Mouse (Mus musculus) neural tube, embryonic 15.5 days (tissue): ENCODE results near the gene Olfr827. TPM values are rescaled to one million over a fixed set of nuclear protein-coding genes. Genes with fewer than 3 reads are reported as not detected.

Source experiments
- ATAC-seq: fragments of 200-750 bp; cut with Nextera tagmentation; 2 replicates; pipeline ENCODE4 v1.8.0; 2017; ENCODE audit warnings: mild to moderate bottlenecking, moderate TSS enrichment, moderate library complexity; ENCODE audit not compliant: low FRiP score
- H3K27ac ChIP-seq: fragments of 300-500 bp; sonication (generic); replicated peaks from 2 replicates; pipeline ENCODE4 v1.5.1; 2015; ENCODE audit warnings: mild to moderate bottlenecking, inconsistent platforms
- H3K27me3 ChIP-seq: fragments of 300-500 bp; sonication (generic); replicated peaks from 2 replicates; pipeline ENCODE4 v1.6.1; 2015; ENCODE audit warnings: inconsistent platforms
- H3K36me3 ChIP-seq: fragments of 300-500 bp; sonication (generic); 2 replicates; pipeline ENCODE4 v1.6.1; 2015; ENCODE audit warnings: inconsistent platforms
- H3K4me1 ChIP-seq: fragments of 300-500 bp; sonication (generic); 2 replicates; pipeline ENCODE4 v1.6.1; 2015; ENCODE audit warnings: inconsistent platforms
- H3K4me2 ChIP-seq: fragments of 300-500 bp; sonication (generic); 2 replicates; pipeline ENCODE4 v1.6.1; 2015; ENCODE audit warnings: inconsistent platforms, mild to moderate bottlenecking, moderate library complexity
- H3K4me3 ChIP-seq: fragments of 300-500 bp; sonication (generic); replicated peaks from 2 replicates; pipeline ENCODE4 v1.5.1; 2015; ENCODE audit warnings: mild to moderate bottlenecking, inconsistent platforms
- H3K9ac ChIP-seq: fragments of 300-500 bp; sonication (generic); replicated peaks from 2 replicates; pipeline ENCODE4 v1.6.1; 2015; ENCODE audit warnings: mild to moderate bottlenecking, inconsistent platforms
- H3K9me3 ChIP-seq: fragments of 300-500 bp; sonication (generic); replicated peaks from 2 replicates; pipeline ENCODE4 v1.6.1; 2016; ENCODE audit warnings: inconsistent platforms
- WGBS: fragments of 180-500 bp; shearing (Covaris S2); methylation state at CpG from one replicate; pipeline ENCODE4 v1.1.7; 2015; ENCODE audit warnings: mixed read lengths; 5-methylcytosine and 5-hydroxymethylcytosine counted together
- polyA plus RNA-seq: library from polyadenylated mRNA; unstranded; fragments of >200 nt; fragmentation: Nextera tagmentation; extraction: Ambion mirVana; gene quantifications from 2 replicates; pipeline ENCODE4 v1.2.1, GENCODE M21; 2015

Gene Olfr827
- not detected in 2 replicates for polyA plus RNA-seq

GRCm38 (mm10) chr10:130214303-130214702, at the start of gene Olfr827:
Olfr827 (minus strand) TSS chr10:130214403.
- no peak within 1 kb of the TSS for H3K27ac ChIP-seq
- 97% methylated on average over 1 of the region's 1 CpGs for WGBS
- H3K9ac ChIP-seq: no peak within 1 kb of the TSS
- H3K4me2 ChIP-seq: no peak within 1 kb of the TSS
- H3K4me1 ChIP-seq: no peaks in the 10 kb centered on the region
- no peak for ATAC-seq
- no peak within 1 kb of the TSS for H3K4me3 ChIP-seq
- H3K27me3 ChIP-seq: no peaks in the 10 kb centered on the region
- H3K36me3 ChIP-seq: no peaks in the 10 kb centered on the region
- no peaks in the 10 kb centered on the region for H3K9me3 ChIP-seq

- H3K4me3 ChIP-seq: no peak overlapping the region
- H3K9ac ChIP-seq: no peak overlapping the region
- H3K27ac ChIP-seq: no peak overlapping the region
- no peaks in the 10 kb centered on the region for H3K36me3 ChIP-seq
- no peak overlapping the region for H3K4me2 ChIP-seq
- 23% methylated on average over 4 of the region's 4 CpGs for WGBS
- ATAC-seq: no peak
- no peaks in the 10 kb centered on the region for H3K9me3 ChIP-seq
- 0 out of 2 replicates have a peak, but pooled peaks cover 2% of the 10 kb centered on the region for H3K4me1 ChIP-seq
- no peaks in the 10 kb centered on the region for H3K27me3 ChIP-seq
Observed at GRCm38 (mm10) chr10:130263203-130263602, 49.0 kb upstream of the Olfr827 start.

DNA sequence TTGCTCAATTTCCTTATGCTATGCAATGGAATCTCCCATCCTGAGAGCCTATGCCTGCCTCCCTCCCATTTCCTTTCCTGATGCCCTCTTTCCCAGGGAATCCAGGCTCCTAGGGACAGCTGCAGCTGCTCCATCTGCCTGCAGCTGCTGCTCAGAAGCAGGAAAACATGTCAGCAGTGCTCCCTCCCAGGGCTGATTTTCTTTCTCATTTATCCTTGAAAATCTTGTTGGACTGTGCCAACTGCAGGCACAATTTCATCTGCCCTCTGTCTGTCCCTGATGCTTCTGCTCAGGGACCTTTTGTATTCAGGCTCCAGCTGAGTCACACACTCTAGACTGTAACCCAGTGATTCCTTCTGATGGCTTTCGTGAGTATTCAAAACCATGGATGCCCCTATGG, 45.3 kb upstream of the Olfr827 start:
- ATAC-seq: no peak
- Histone ChIP-seq H3K9me3 (no peaks in the 10 kb centered on the region), H3K27ac (no peak overlapping the region), H3K4me2 (no peak overlapping the region), H3K27me3 (no peaks in the 10 kb centered on the region), H3K4me1 (0 out of 2 replicates have a peak, but pooled peaks cover 2% of the 10 kb centered on the region), H3K36me3 (no peaks in the 10 kb centered on the region), H3K9ac (no peak overlapping the region), H3K4me3 (no peak overlapping the region)
- WGBS: 45% methylated on average over 1 of the region's 1 CpGs

GRCm38 (mm10) chr10:130244271-130244670, 30.1 kb upstream of the Olfr827 start:
- ATAC-seq: no peak
- Histone ChIP-seq H3K9me3 (no peaks in the 10 kb centered on the region), H3K4me3 (no peak overlapping the region), H3K4me2 (no peak overlapping the region), H3K9ac (no peak overlapping the region), H3K27me3 (no peaks in the 10 kb centered on the region), H3K36me3 (no peaks in the 10 kb centered on the region), H3K27ac (no peak overlapping the region), H3K4me1 (no peaks in the 10 kb centered on the region)
- 7% methylated on average over 2 of the region's 2 CpGs for WGBS

DNA sequence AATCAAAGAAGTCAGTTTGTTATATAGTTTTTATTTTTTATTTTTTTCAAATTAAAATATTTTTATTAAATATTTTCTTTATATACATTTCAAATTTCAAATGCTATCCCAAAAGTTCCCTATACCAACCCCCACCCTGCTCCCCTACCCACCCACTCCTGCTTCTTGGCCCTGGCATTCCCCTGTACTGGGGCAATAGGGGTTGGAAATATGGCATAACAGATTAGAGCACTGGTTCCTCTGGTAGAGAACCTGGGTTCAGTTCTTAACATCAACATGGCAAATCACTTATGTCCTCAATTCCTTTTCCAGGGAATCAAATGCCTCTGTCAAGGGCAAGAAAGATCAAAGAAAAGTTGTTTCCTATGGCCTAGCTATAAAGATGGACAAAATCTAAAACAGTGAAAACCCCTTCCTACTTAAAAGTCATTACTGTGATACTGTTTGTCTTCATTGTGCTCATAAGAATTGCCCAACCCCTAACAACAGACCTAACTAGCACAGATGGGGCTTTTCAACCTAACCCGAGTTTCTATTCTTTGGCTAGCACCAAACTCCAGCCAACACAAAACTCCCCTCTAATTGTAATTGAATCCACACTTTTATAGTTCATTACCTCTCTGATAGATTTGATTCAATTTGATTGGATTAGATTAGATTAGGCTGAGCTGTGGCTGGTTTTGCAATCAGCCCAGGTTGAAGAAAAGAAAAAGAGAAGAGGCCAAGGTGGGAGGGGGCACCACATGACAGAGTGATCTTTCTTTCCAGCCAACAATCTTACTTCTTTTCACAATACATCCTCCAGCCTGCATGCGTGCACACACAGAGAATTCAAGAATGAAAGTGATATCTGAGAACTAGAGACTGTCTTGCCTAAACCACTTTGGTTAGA, 24.4 kb upstream of the Olfr827 start:
- 60% methylated on average over 2 of the region's 2 CpGs for WGBS

GRCm38 (mm10) chr10:130234576-130234975, 20.4 kb upstream of the Olfr827 start:
- Histone ChIP-seq H3K4me2 (no peak overlapping the region), H3K27ac (no peak overlapping the region), H3K4me1 (no peaks in the 10 kb centered on the region), H3K9me3 (no peaks in the 10 kb centered on the region), H3K27me3 (no peaks in the 10 kb centered on the region), H3K36me3 (no peaks in the 10 kb centered on the region), H3K9ac (no peak overlapping the region), H3K4me3 (no peak overlapping the region)
- ATAC-seq: no peak
- 24% methylated on average over 1 of the region's 1 CpGs for WGBS

More for the DNA sequence above, 24.4 kb upstream of the Olfr827 start:
- Histone ChIP-seq H3K4me1 (no peaks in the 10 kb centered on the region), H3K27me3 (no peaks in the 10 kb centered on the region), H3K4me3 (no peak overlapping the region), H3K9me3 (no peaks in the 10 kb centered on the region), H3K9ac (no peak overlapping the region), H3K36me3 (no peaks in the 10 kb centered on the region), H3K4me2 (no peak overlapping the region), H3K27ac (no peak overlapping the region)
- no peak for ATAC-seq

- WGBS: 64% methylated on average over 1 of the region's 1 CpGs
- Histone ChIP-seq H3K4me2 (no peak overlapping the region), H3K27ac (no peak overlapping the region), H3K36me3 (no peaks in the 10 kb centered on the region), H3K9me3 (no peaks in the 10 kb centered on the region), H3K27me3 (no peaks in the 10 kb centered on the region), H3K9ac (no peak overlapping the region), H3K4me1 (no peaks in the 10 kb centered on the region), H3K4me3 (no peak overlapping the region)
- ATAC-seq: no peak
Observed at GRCm38 (mm10) chr10:130232117-130232516, 17.9 kb upstream of the Olfr827 start.

- H3K4me2 ChIP-seq: no peak overlapping the region
- no peak overlapping the region for H3K4me3 ChIP-seq
- H3K36me3 ChIP-seq: no peaks in the 10 kb centered on the region
- no peaks in the 10 kb centered on the region for H3K27me3 ChIP-seq
- no peak overlapping the region for H3K27ac ChIP-seq
- no peak for ATAC-seq
- no peaks in the 10 kb centered on the region for H3K9me3 ChIP-seq
- 88% methylated on average over 5 of the region's 5 CpGs for WGBS
- no peak overlapping the region for H3K9ac ChIP-seq
- no peaks in the 10 kb centered on the region for H3K4me1 ChIP-seq
Observed at GRCm38 (mm10) chr10:130229584-130229983, 15.4 kb upstream of the Olfr827 start.

- H3K4me3 ChIP-seq: no peak overlapping the region
Observed at GRCm38 (mm10) chr10:130228246-130228645, 14.0 kb upstream of the Olfr827 start.

GRCm38 (mm10) chr10:130225034-130225433, 10.8 kb upstream of the Olfr827 start:
- Histone ChIP-seq H3K9ac (no peak overlapping the region), H3K27ac (no peak overlapping the region), H3K4me3 (no peak overlapping the region), H3K9me3 (no peaks in the 10 kb centered on the region), H3K27me3 (no peaks in the 10 kb centered on the region), H3K36me3 (no peaks in the 10 kb centered on the region), H3K4me1 (no peaks in the 10 kb centered on the region), H3K4me2 (no peak overlapping the region)
- 77% methylated on average over 3 of the region's 3 CpGs for WGBS
- no peak for ATAC-seq

More at GRCm38 (mm10) chr10:130228246-130228645, 14.0 kb upstream of the Olfr827 start:
- H3K36me3 ChIP-seq: no peaks in the 10 kb centered on the region
- ATAC-seq: peak; percentile 96
- H3K9me3 ChIP-seq: no peaks in the 10 kb centered on the region
- no peak overlapping the region for H3K4me2 ChIP-seq
- H3K4me1 ChIP-seq: no peaks in the 10 kb centered on the region
- WGBS: 0% methylated on average over 1 of the region's 1 CpGs
- H3K9ac ChIP-seq: no peak overlapping the region
- H3K27ac ChIP-seq: no peak overlapping the region
- no peaks in the 10 kb centered on the region for H3K27me3 ChIP-seq

DNA sequence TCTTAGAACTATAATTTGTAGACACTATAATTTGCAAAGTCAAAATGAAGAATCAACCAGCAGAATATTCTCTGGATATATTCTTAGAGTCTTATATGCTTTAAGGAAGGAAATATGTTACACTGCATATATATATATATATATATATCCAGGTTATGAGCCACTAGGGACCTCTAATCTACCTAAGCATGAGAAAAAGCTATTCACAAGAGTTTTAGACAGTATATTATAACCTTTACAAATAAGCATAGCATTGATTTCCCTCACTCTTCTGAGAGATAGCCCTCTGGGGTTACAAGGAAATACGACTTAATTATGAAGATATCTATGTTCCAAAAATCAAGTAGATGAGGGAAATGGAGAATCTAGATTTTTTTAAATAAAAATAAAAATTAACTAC, 30.1 kb downstream of the Olfr827 start, which contains the start of gene Olfr826:
TSS of gene Olfr826 (minus strand) at position 101 of the 400 bp plus-strand sequence.
- H3K4me2 ChIP-seq: no peak within 1 kb of the TSS
- no peaks in the 10 kb centered on the region for H3K36me3 ChIP-seq
- H3K4me3 ChIP-seq: no peak within 1 kb of the TSS
- no peaks in the 10 kb centered on the region for H3K4me1 ChIP-seq
- no peaks in the 10 kb centered on the region for H3K9me3 ChIP-seq
- H3K27ac ChIP-seq: no peak within 1 kb of the TSS
- 76% methylated on average over 1 of the region's 1 CpGs for WGBS
- H3K27me3 ChIP-seq: no peaks in the 10 kb centered on the region
- no peak within 1 kb of the TSS for H3K9ac ChIP-seq
- ATAC-seq: no peak

DNA sequence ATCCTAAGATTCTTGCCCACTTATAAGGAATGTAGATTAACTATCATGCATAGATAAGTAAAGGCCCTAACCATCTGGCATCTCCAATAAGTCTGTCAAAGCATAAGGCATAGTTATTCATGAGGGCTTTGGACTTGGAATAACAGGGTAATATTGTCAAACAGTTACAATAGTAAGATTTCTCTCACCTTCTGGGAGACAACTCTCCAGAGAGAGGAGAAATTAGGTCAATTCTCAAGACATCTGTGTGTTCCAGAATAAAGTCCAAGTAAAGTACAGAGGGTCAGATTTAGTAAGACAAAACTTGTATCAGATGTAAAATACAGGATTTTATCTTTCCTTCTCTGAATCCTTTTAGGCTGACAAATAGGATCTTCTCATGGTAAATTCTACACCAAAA, 47.5 kb downstream of the Olfr827 start, which contains the start of gene Olfr825:
TSS of gene Olfr825 (minus strand) at position 101 of the 400 bp plus-strand sequence.
- H3K4me2 ChIP-seq: no peak within 1 kb of the TSS
- no peaks in the 10 kb centered on the region for H3K36me3 ChIP-seq

More for the DNA sequence above, 47.5 kb downstream of the Olfr827 start, which contains the start of gene Olfr825:
- no peak within 1 kb of the TSS for H3K27ac ChIP-seq
- H3K27me3 ChIP-seq: no peaks in the 10 kb centered on the region
- no peak within 1 kb of the TSS for H3K9ac ChIP-seq
- no peak within 1 kb of the TSS for H3K4me3 ChIP-seq
- H3K4me1 ChIP-seq: no peaks in the 10 kb centered on the region
- H3K9me3 ChIP-seq: no peaks in the 10 kb centered on the region
- no peak for ATAC-seq
